Mouse (Mus musculus) embryonic facial prominence, embryonic 11.5 days (tissue): ENCODE measurements around the gene Pla2g2d. TPM values are rescaled to one million over a fixed set of nuclear protein-coding genes. Genes with fewer than 3 reads are reported as not detected.
A peak's percentile ranks its signal among the peaks of the same experiment; 100 is the strongest.
"Not testable (repeated sequence)": the region's sequence is repeated elsewhere in the genome, so short reads cannot be mapped to it uniquely, and the experiment has no call there.

Source experiments
- ATAC-seq: fragments of 200-750 bp; cut with Nextera tagmentation; replicated peaks from 2 replicates; pipeline ENCODE4 v1.8.0; 2017; ENCODE audit warnings: low read depth; ENCODE audit not compliant: insufficient number of reproducible peaks, low FRiP score, low TSS enrichment
- DNase-seq: peaks from one replicate; pipeline ENCODE4 v3.0.0-alpha.2; 2015; ENCODE audit warnings: low spot score
- H3K27ac ChIP-seq: fragments of 300-500 bp; sonication (generic); replicated peaks from 2 replicates; pipeline ENCODE4 v1.5.1; 2014; ENCODE audit warnings: mild to moderate bottlenecking, low read depth, low read length, control low read depth
- H3K27me3 ChIP-seq: fragments of 300-500 bp; sonication (generic); 2 replicates; pipeline ENCODE4 v1.6.1; 2014; ENCODE audit warnings: mild to moderate bottlenecking, low read length, moderate library complexity, mixed read lengths; ENCODE audit not compliant: control insufficient read depth, insufficient read depth
- H3K36me3 ChIP-seq: fragments of 300-500 bp; sonication (generic); replicated peaks from 2 replicates; pipeline ENCODE4 v1.6.1; 2014; ENCODE audit warnings: low read depth, mild to moderate bottlenecking, low read length, moderate library complexity, mixed read lengths; ENCODE audit not compliant: control insufficient read depth, insufficient read depth
- H3K4me1 ChIP-seq: fragments of 300-500 bp; sonication (generic); 2 replicates; pipeline ENCODE4 v1.6.1; 2014; ENCODE audit warnings: low read length, mixed read lengths; ENCODE audit not compliant: control insufficient read depth, insufficient read depth
- H3K4me2 ChIP-seq: fragments of 300-500 bp; sonication (generic); 2 replicates; pipeline ENCODE4 v1.6.1; 2014; ENCODE audit warnings: low read depth, mild to moderate bottlenecking, control low read depth, low read length, moderate library complexity
- H3K4me3 ChIP-seq: fragments of 300-500 bp; sonication (generic); 2 replicates; pipeline ENCODE4 v1.5.1; 2014; ENCODE audit warnings: low read depth, low read length, control low read depth
- H3K9ac ChIP-seq: fragments of 300-500 bp; sonication (generic); replicated peaks from 2 replicates; pipeline ENCODE4 v1.6.1; 2014; ENCODE audit warnings: mild to moderate bottlenecking, control low read depth, low read length
- H3K9me3 ChIP-seq: fragments of 300-500 bp; sonication (generic); replicated peaks from 2 replicates; pipeline ENCODE4 v1.6.1; 2016; ENCODE audit warnings: mild to moderate bottlenecking, low read length, inconsistent platforms, mixed read lengths; ENCODE audit not compliant: control insufficient read depth
- WGBS: fragments of 180-500 bp; shearing (Covaris S2); extraction: QIAGEN DNeasy Blood & Tissue Kit; methylation state at CpG from one replicate; pipeline ENCODE4 v1.1.7; 2014; 5-methylcytosine and 5-hydroxymethylcytosine counted together
- polyA plus RNA-seq: library from polyadenylated mRNA; unstranded; fragments of >200 nt; fragmentation: Nextera tagmentation; extraction: Ambion mirVana; gene quantifications from 2 replicates; pipeline ENCODE4 v1.2.1, GENCODE M21; 2014

The Pla2g2d gene
- polyA plus RNA-seq, 1 experiment from 2014 or later = 0.43 TPM

DNA sequence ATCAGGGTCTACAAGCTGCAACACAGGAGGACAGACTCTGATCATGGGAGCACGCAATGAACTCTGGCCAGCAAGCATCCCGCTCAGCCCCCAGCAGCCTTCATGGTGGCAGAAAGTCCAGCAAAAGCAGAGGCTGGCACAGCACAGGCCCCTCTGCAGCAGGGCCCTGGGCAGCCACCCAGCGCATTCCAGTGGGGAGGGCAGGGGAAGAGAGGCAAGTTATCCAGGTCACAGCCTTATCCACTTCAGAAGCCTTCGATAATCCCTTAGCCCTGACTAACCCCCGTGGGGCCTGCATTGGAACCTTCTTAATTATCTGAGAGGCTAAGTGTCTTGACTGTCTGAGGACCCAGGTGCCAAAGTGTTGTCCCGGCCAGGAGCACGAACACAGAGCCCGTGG is 43.6 kb downstream of the Pla2g2d start:
- Histone ChIP-seq H3K4me3 (no peak overlapping the region), H3K9me3 (no peaks in the 10 kb centered on the region), H3K4me2 (no peak overlapping the region), H3K36me3 (no peaks in the 10 kb centered on the region), H3K27me3 (no peaks in the 10 kb centered on the region), H3K27ac (no peak overlapping the region), H3K9ac (peak overlapping the region; percentile 9; the same call in 1 of the 2 replicates), H3K4me1 (no peaks in the 10 kb centered on the region)
- DNase-seq (no peak), ATAC-seq (no peak)
- WGBS = 36% methylated on average over 8 of the region's 8 CpGs

DNA sequence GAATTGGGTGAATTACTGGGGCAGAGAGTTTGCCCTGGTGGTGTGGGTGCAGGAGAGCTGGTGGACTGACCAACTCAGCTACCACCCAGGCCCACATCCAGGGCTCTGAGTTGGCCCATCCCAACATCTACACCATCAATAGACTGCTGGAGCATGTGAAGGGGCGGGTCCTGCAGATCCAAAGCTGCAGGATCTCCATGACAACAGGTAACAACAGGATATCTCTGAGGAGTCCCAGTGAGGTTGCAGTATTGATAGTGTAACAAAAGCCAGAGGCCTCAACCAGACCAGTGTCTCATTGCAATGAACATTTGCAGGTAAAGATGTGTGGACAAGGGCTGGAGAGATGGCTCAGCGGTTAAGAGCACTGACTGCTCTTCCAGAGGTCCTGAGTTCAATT is 45.5 kb downstream of the Pla2g2d start:
- H3K27ac ChIP-seq = no peak overlapping the region
- H3K4me2 ChIP-seq = no peak overlapping the region
- DNase-seq (no peak), ATAC-seq (no peak)
- no peaks in the 10 kb centered on the region for H3K9me3 ChIP-seq
- 81% methylated on average over 2 of the region's 2 CpGs for WGBS
- H3K27me3 ChIP-seq = no peaks in the 10 kb centered on the region
- no peaks in the 10 kb centered on the region for H3K4me1 ChIP-seq
- H3K9ac ChIP-seq = no peak overlapping the region
- H3K4me3 ChIP-seq = no peak overlapping the region
- no peaks in the 10 kb centered on the region for H3K36me3 ChIP-seq

DNA sequence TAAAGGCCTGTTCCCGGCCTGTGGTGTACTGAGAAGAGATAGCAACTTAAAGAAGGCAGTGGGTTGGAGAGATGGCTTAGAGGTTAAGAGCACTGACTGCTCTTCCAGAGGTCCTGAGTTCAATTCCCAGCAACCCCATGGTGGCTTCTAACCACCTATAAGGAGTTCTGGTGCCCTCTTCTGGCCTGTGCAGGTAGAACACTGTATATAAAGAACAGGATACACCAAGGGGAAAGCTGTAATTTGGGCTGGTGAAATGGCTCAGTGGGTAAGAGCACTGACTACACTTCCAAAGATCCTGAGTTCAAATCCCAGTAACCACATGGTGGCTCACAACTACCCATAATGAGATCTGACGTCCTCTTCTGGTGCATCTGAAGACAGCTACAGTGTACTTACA is 48.6 kb downstream of the Pla2g2d start:
- not testable (repeated sequence) for H3K9ac ChIP-seq, H3K4me3 ChIP-seq, DNase-seq, H3K27me3 ChIP-seq, ATAC-seq, H3K4me2 ChIP-seq, H3K9me3 ChIP-seq, H3K27ac ChIP-seq, H3K36me3 ChIP-seq, H3K4me1 ChIP-seq
- WGBS = 83% methylated on average over 2 of the region's 2 CpGs

GRCm38 (mm10) chr4:138824660-138825059 is 49.1 kb downstream of the Pla2g2d start:
- no peak overlapping the region for H3K9ac ChIP-seq
- ATAC-seq (no peak), DNase-seq (peak; percentile 19)
- no peaks in the 10 kb centered on the region for H3K27me3 ChIP-seq
- H3K9me3 ChIP-seq = no peaks in the 10 kb centered on the region
- no peak overlapping the region for H3K4me2 ChIP-seq
- no peaks in the 10 kb centered on the region for H3K36me3 ChIP-seq
- H3K27ac ChIP-seq = no peak overlapping the region
- no peak overlapping the region for H3K4me3 ChIP-seq
- H3K4me1 ChIP-seq = no peaks in the 10 kb centered on the region
- 90% methylated on average over 2 of the region's 2 CpGs for whole genome bisulfite sequencing

GRCm38 (mm10) chr4:138825751-138826567 is 50.4 kb downstream of the Pla2g2d start:
- H3K9me3 ChIP-seq = no peaks in the 10 kb centered on the region
- no peak overlapping the region for H3K9ac ChIP-seq
- H3K36me3 ChIP-seq = no peaks in the 10 kb centered on the region
- H3K27ac ChIP-seq = no peak overlapping the region
- H3K4me3 ChIP-seq = no peak overlapping the region
- DNase-seq (peak; percentile 12), ATAC-seq (no peak)
- no peaks in the 10 kb centered on the region for H3K27me3 ChIP-seq
- no peak overlapping the region for H3K4me2 ChIP-seq
- WGBS = 64% methylated on average over 18 of the region's 18 CpGs
- no peaks in the 10 kb centered on the region for H3K4me1 ChIP-seq

- Histone ChIP-seq H3K36me3 (no peaks in the 10 kb centered on the region), H3K4me1 (no peaks in the 10 kb centered on the region), H3K9ac (no peak overlapping the region), H3K9me3 (no peaks in the 10 kb centered on the region), H3K27ac (no peak overlapping the region), H3K27me3 (no peaks in the 10 kb centered on the region), H3K4me3 (no peak overlapping the region), H3K4me2 (no peak overlapping the region)
- DNase-seq (no peak), ATAC-seq (no peak)
- WGBS = 76% methylated on average over 11 of the region's 11 CpGs
Observed at GRCm38 (mm10) chr4:138827147-138827546, 51.6 kb downstream of the Pla2g2d start.

Other genes with a start within 250 kb of the Pla2g2d start
- 0.11 and 0.24 TPM in 2 replicates for gene Vwa5b1, start 139.9 kb upstream of the Pla2g2d start, polyA plus RNA-seq
- 0.28 and 0.48 TPM in 2 replicates for gene Pla2g2c, start 50.9 kb upstream of the Pla2g2d start, polyA plus RNA-seq
- gene Ubxn10, start 38.6 kb upstream of the Pla2g2d start, polyA plus RNA-seq = 1.1 and 1.4 TPM in 2 replicates
- not detected in 2 replicates for gene Pla2g2f, start 18.1 kb upstream of the Pla2g2d start, polyA plus RNA-seq
- 0.87 and 1.5 TPM in 2 replicates for gene Pla2g5, start 87.7 kb downstream of the Pla2g2d start, polyA plus RNA-seq
- not detected in 2 replicates for gene Gm13030, start 98.2 kb downstream of the Pla2g2d start, polyA plus RNA-seq
- not detected in 2 replicates for gene Pla2g2e, start 102.2 kb downstream of the Pla2g2d start, polyA plus RNA-seq
- 3.9 and 4.2 TPM in 2 replicates for gene Otud3, start 138.2 kb downstream of the Pla2g2d start, polyA plus RNA-seq
- gene Rnf186, start 191.4 kb downstream of the Pla2g2d start, polyA plus RNA-seq = not detected in 2 replicates
- gene Tmco4, start 197.2 kb downstream of the Pla2g2d start, polyA plus RNA-seq = 1.7 and 2.2 TPM in 2 replicates